Mouse (Mus musculus): ENCODE data around the gene Lct.
"Not testable (repeated sequence)": the region's sequence is repeated elsewhere in the genome, so short reads cannot be mapped to it uniquely, and the experiment has no call there.

GRCm38 (mm10) chr1:128319266-128319665, 8.9 kb downstream of the Lct start:
- TF ChIP-seq MAX (IDR thresholded peaks at IDR 0.05); CTCF (IDR thresholded peaks at IDR 0.05; ENCODE audit: control insufficient read depth, insufficient read depth, insufficient read length); MYOD1 (IDR thresholded peaks at IDR 0.05; ENCODE audit: control insufficient read depth, insufficient read length, low read depth): not testable (repeated sequence)

All from C2C12 (cell line).